Mouse (Mus musculus): ENCODE results near the gene Pdgfd. TPM values are rescaled to one million over a fixed set of nuclear protein-coding genes. Genes with fewer than 3 reads are reported as not detected.
"Not testable (repeated sequence)": the region's sequence is repeated elsewhere in the genome, so short reads cannot be mapped to it uniquely, and the experiment has no call there.

Pdgfd gene
- polyA plus RNA-seq, 2 experiments = 5.7 to 10.9 TPM

DNA sequence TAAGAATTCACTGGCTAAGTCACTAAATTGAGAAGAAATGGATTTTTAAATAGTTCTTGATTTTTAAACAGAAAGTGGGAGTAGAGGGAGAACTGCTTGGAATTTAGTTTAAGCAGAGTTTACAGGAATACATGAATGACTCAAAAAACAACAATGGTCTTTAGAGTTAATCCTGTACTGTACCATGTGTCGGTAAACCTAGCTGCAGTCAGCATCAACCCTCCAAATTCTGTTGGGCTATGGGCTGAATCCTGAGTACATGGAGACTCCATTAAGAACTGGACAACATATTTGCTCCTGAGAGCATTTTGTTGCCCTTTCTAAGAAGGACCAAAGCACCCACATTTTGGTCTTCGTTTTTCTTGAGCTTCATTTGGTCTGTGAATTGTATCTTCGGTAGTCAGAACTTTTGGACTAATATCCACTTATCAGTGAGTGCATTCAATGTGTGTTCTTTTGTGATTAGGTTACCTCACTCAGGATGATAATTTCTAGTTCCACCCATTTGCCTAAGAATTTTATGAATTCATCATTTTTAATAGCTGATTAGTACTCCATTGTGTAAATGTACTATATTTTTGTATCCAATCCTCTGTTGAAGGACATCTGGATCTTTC is 14.0 kb downstream of the Pdgfd start:
- ATAC-seq (ENCODE audit: low FRiP score, low read depth) = no peak
- no peaks in the 10 kb centered on the region for H3K36me3 ChIP-seq (ENCODE audit: control insufficient read depth, insufficient read depth, low read length)
- no peaks in the 10 kb centered on the region for H3K27me3 ChIP-seq (ENCODE audit: control insufficient read depth, insufficient read depth, low read length)
- no peaks in the 10 kb centered on the region for H3K9me3 ChIP-seq (ENCODE audit: control insufficient read depth, low read length)
- 83% methylated on average over 3 of the region's 3 CpGs for whole genome bisulfite sequencing
- no peak overlapping the region for H3K4me2 ChIP-seq (replicated peaks; ENCODE audit: low read depth, low read length, severe bottlenecking)
- no peaks in the 10 kb centered on the region for H3K4me1 ChIP-seq (ENCODE audit: control insufficient read depth, insufficient read depth, low read length)
- no peak overlapping the region for H3K9ac ChIP-seq (ENCODE audit: low read depth, low read length, severe bottlenecking)
- no peak for DNase-seq (ENCODE audit: low spot score)
- no peak overlapping the region for H3K4me3 ChIP-seq (replicated peaks; ENCODE audit: low read length)
- no peak overlapping the region for H3K27ac ChIP-seq (replicated peaks; ENCODE audit: low read depth, low read length)
- TF ChIP-seq POLR2A (IDR thresholded peaks at IDR 0.05; ENCODE audit: borderline replicate concordance, extremely low read depth, insufficient read depth, insufficient read length) = no peak

- Histone ChIP-seq H3K27me3 (ENCODE audit: control insufficient read depth, insufficient read depth, low read length) (no peaks in the 10 kb centered on the region), H3K9ac (ENCODE audit: low read depth, low read length, severe bottlenecking) (no peak overlapping the region), H3K36me3 (ENCODE audit: control insufficient read depth, insufficient read depth, low read length) (no peaks in the 10 kb centered on the region), H3K27ac (replicated peaks; ENCODE audit: low read depth, low read length) (no peak overlapping the region), H3K4me2 (replicated peaks; ENCODE audit: low read depth, low read length, severe bottlenecking) (no peak overlapping the region), H3K9me3 (ENCODE audit: control insufficient read depth, low read length) (no peaks in the 10 kb centered on the region), H3K4me1 (ENCODE audit: control insufficient read depth, insufficient read depth, low read length) (no peaks in the 10 kb centered on the region), H3K4me3 (replicated peaks; ENCODE audit: low read length) (no peak overlapping the region)
- 26% methylated on average over 3 of the region's 3 CpGs for WGBS
- DNase-seq (ENCODE audit: low spot score) = no peak
- ATAC-seq (ENCODE audit: low FRiP score, low read depth) = no peak
- TF ChIP-seq POLR2A (IDR thresholded peaks at IDR 0.05; ENCODE audit: borderline replicate concordance, extremely low read depth, insufficient read depth, insufficient read length) = no peak
Observed at GRCm38 (mm10) chr9:6187955-6188354, 19.6 kb downstream of the Pdgfd start.

GRCm38 (mm10) chr9:6193352-6193751 is 25.0 kb downstream of the Pdgfd start:
- ATAC-seq (ENCODE audit: low FRiP score, low read depth) = no peak

GRCm38 (mm10) chr9:6212862-6213261 is 44.5 kb downstream of the Pdgfd start:
- TF ChIP-seq POLR2A (IDR thresholded peaks at IDR 0.05; ENCODE audit: borderline replicate concordance, extremely low read depth, insufficient read depth, insufficient read length) = no peak
- no peaks in the 10 kb centered on the region for H3K36me3 ChIP-seq (ENCODE audit: control insufficient read depth, insufficient read depth, low read length)
- no peak overlapping the region for H3K4me3 ChIP-seq (replicated peaks; ENCODE audit: low read length)
- H3K9ac ChIP-seq (ENCODE audit: low read depth, low read length, severe bottlenecking) = no peak overlapping the region
- H3K27ac ChIP-seq (replicated peaks; ENCODE audit: low read depth, low read length) = no peak overlapping the region
- H3K4me1 ChIP-seq (ENCODE audit: control insufficient read depth, insufficient read depth, low read length) = no peaks in the 10 kb centered on the region
- no peak for ATAC-seq (ENCODE audit: low FRiP score, low read depth)
- H3K9me3 ChIP-seq (ENCODE audit: control insufficient read depth, low read length) = no peaks in the 10 kb centered on the region
- H3K27me3 ChIP-seq (ENCODE audit: control insufficient read depth, insufficient read depth, low read length) = no peaks in the 10 kb centered on the region
- H3K4me2 ChIP-seq (replicated peaks; ENCODE audit: low read depth, low read length, severe bottlenecking) = no peak overlapping the region
- DNase-seq (ENCODE audit: low spot score) = no peak
- 52% methylated on average over 5 of the region's 5 CpGs for WGBS

More at GRCm38 (mm10) chr9:6193352-6193751, 25.0 kb downstream of the Pdgfd start:
- no peak for DNase-seq (ENCODE audit: low spot score)
- Histone ChIP-seq H3K27me3 (ENCODE audit: control insufficient read depth, insufficient read depth, low read length) (no peaks in the 10 kb centered on the region), H3K9ac (ENCODE audit: low read depth, low read length, severe bottlenecking) (no peak overlapping the region), H3K36me3 (ENCODE audit: control insufficient read depth, insufficient read depth, low read length) (no peaks in the 10 kb centered on the region), H3K4me3 (replicated peaks; ENCODE audit: low read length) (no peak overlapping the region), H3K4me2 (replicated peaks; ENCODE audit: low read depth, low read length, severe bottlenecking) (no peak overlapping the region), H3K4me1 (ENCODE audit: control insufficient read depth, insufficient read depth, low read length) (no peaks in the 10 kb centered on the region), H3K9me3 (ENCODE audit: control insufficient read depth, low read length) (no peaks in the 10 kb centered on the region), H3K27ac (replicated peaks; ENCODE audit: low read depth, low read length) (no peak overlapping the region)
- WGBS = 35% methylated on average over 1 of the region's 1 CpGs
- TF ChIP-seq POLR2A (IDR thresholded peaks at IDR 0.05; ENCODE audit: borderline replicate concordance, extremely low read depth, insufficient read depth, insufficient read length) = no peak

GRCm38 (mm10) chr9:6217505-6217904 is 49.1 kb downstream of the Pdgfd start:
- Histone ChIP-seq H3K9me3 (ENCODE audit: control insufficient read depth, low read length) (no peaks in the 10 kb centered on the region), H3K27me3 (ENCODE audit: control insufficient read depth, insufficient read depth, low read length) (no peaks in the 10 kb centered on the region), H3K27ac (replicated peaks; ENCODE audit: low read depth, low read length) (no peak overlapping the region), H3K4me1 (ENCODE audit: control insufficient read depth, insufficient read depth, low read length) (no peaks in the 10 kb centered on the region), H3K36me3 (ENCODE audit: control insufficient read depth, insufficient read depth, low read length) (no peaks in the 10 kb centered on the region), H3K4me2 (replicated peaks; ENCODE audit: low read depth, low read length, severe bottlenecking) (no peak overlapping the region), H3K9ac (ENCODE audit: low read depth, low read length, severe bottlenecking) (no peak overlapping the region), H3K4me3 (replicated peaks; ENCODE audit: low read length) (no peak overlapping the region)
- ATAC-seq (ENCODE audit: low FRiP score, low read depth) (no peak), DNase-seq (ENCODE audit: low spot score) (no peak)
- TF ChIP-seq POLR2A (IDR thresholded peaks at IDR 0.05; ENCODE audit: borderline replicate concordance, extremely low read depth, insufficient read depth, insufficient read length) = no peak
- WGBS = 45% methylated on average over 1 of the region's 1 CpGs

DNA sequence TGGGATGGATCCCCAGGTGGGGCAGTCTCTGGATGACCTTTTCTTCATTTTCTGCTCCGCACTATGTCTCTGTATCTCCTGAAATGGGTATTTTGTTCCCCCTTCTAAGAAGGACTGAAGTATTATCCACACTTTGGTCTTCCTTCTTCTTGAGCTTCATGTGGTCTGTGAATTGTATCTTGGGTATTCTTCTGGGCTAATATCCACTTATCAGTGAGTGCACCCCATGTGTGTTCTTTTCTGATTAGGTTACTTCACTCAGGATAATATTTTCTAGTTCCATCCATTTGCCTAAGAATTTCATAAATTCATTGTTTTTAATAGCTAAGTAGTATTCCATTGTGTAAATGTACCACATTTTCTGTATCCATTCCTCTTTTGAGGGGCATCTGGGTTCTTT is 67.6 kb downstream of the Pdgfd start:
- WGBS = 100% methylated on average over 1 of the region's 1 CpGs
- not testable (repeated sequence) for ATAC-seq (ENCODE audit: low FRiP score, low read depth)

More for the DNA sequence above, 67.6 kb downstream of the Pdgfd start:
- H3K4me1 ChIP-seq (ENCODE audit: control insufficient read depth, insufficient read depth, low read length); H3K9ac ChIP-seq (ENCODE audit: low read depth, low read length, severe bottlenecking); H3K4me3 ChIP-seq (replicated peaks; ENCODE audit: low read length); H3K27ac ChIP-seq (replicated peaks; ENCODE audit: low read depth, low read length); DNase-seq (ENCODE audit: low spot score); H3K9me3 ChIP-seq (ENCODE audit: control insufficient read depth, low read length); H3K27me3 ChIP-seq (ENCODE audit: control insufficient read depth, insufficient read depth, low read length); H3K4me2 ChIP-seq (replicated peaks; ENCODE audit: low read depth, low read length, severe bottlenecking); H3K36me3 ChIP-seq (ENCODE audit: control insufficient read depth, insufficient read depth, low read length): not testable (repeated sequence)

Measured in limb, embryonic 14.5 days (tissue).